Mouse (Mus musculus) layer of hippocampus, adult 8-10 months (tissue): Measurements from ENCODE around the gene Adgrv1. TPM values are rescaled to one million over a fixed set of nuclear protein-coding genes. Genes with fewer than 3 reads are reported as not detected.
A peak's percentile ranks its signal among the peaks of the same experiment; 100 is the strongest.

Experiments
- DNase-seq, 2 experiments: peaks; one replicate each; pipeline ENCODE4 v3.0.0; 2022; ENCODE audit warnings: low spot score in 2 of 2
- total RNA-seq, 4 experiments: library from RNA; stranded (reverse); gene quantifications; 2 replicates each; pipeline ENCODE4 v1.2.4; 2022

The Adgrv1 gene
- total RNA-seq, 4 experiments from 2014 or later, result 2.2 to 4.2 (median 3.0) TPM

- DNase-seq, result no peak
These were observed 207.8 kb downstream of the Adgrv1 start for GRCm38 (mm10) chr13:81425111-81425510.

- no peak for DNase-seq
These were observed 209.0 kb downstream of the Adgrv1 start for GRCm38 (mm10) chr13:81424002-81424401.

GRCm38 (mm10) chr13:81407881-81408460 lies 225.0 kb downstream of the Adgrv1 start:
- DNase-seq, result no peak

- DNase-seq, result no peak
These were observed 230.1 kb downstream of the Adgrv1 start for GRCm38 (mm10) chr13:81402826-81403225.

- DNase-seq, result no peak
These were observed 230.8 kb downstream of the Adgrv1 start for GRCm38 (mm10) chr13:81402191-81402590.

GRCm38 (mm10) chr13:81401742-81402141 lies 231.2 kb downstream of the Adgrv1 start:
- DNase-seq, result no peak

- peak in 1 of 2 experiments; percentile 19 for DNase-seq
These were observed 247.2 kb downstream of the Adgrv1 start for GRCm38 (mm10) chr13:81385597-81386362.

- no peak for DNase-seq
These were observed 251.1 kb downstream of the Adgrv1 start for GRCm38 (mm10) chr13:81381835-81382234.

- DNase-seq, result no peak
These were observed 262.0 kb downstream of the Adgrv1 start for GRCm38 (mm10) chr13:81370801-81371456.

GRCm38 (mm10) chr13:81370196-81370595 lies 262.8 kb downstream of the Adgrv1 start:
- DNase-seq, result no peak

- no peak for DNase-seq
These were observed 263.4 kb downstream of the Adgrv1 start for GRCm38 (mm10) chr13:81369564-81369963.

- no peak for DNase-seq
These were observed 264.0 kb downstream of the Adgrv1 start for GRCm38 (mm10) chr13:81368987-81369386.

- no peak for DNase-seq
These were observed 265.1 kb downstream of the Adgrv1 start for GRCm38 (mm10) chr13:81367681-81368376.

GRCm38 (mm10) chr13:81360338-81360737 lies 272.6 kb downstream of the Adgrv1 start:
- DNase-seq, result no peak

GRCm38 (mm10) chr13:81358766-81359165 lies 274.2 kb downstream of the Adgrv1 start:
- DNase-seq, result no peak

GRCm38 (mm10) chr13:81358365-81358764 lies 274.6 kb downstream of the Adgrv1 start:
- no peak for DNase-seq

- no peak for DNase-seq
These were observed 275.7 kb downstream of the Adgrv1 start for GRCm38 (mm10) chr13:81357215-81357614.

GRCm38 (mm10) chr13:81354587-81354986 lies 278.4 kb downstream of the Adgrv1 start:
- DNase-seq, result no peak

GRCm38 (mm10) chr13:81352296-81352695 lies 280.7 kb downstream of the Adgrv1 start:
- DNase-seq, result no peak

- DNase-seq, result no peak
These were observed 281.3 kb downstream of the Adgrv1 start for GRCm38 (mm10) chr13:81351462-81352155.
